Mouse (Mus musculus): Measurements from ENCODE around the gene Lgals3bp.

- no peak for TF ChIP-seq POLR2A (IDR thresholded peaks at IDR 0.05; ENCODE audit: control insufficient read depth in 1 of 2, insufficient read depth in 1 of 2, low read depth in 1 of 2, low read length in 2 of 2, poor library complexity in 1 of 2)
- no peak for TF ChIP-seq SIN3A (IDR thresholded peaks at IDR 0.05; ENCODE audit: low read length)
- no peak for TF ChIP-seq UBTF (IDR thresholded peaks at IDR 0.05; ENCODE audit: borderline replicate concordance, insufficient read depth, low read depth, low read length)
- no peak for TF ChIP-seq E2F4 (IDR thresholded peaks at IDR 0.05; ENCODE audit: borderline replicate concordance, low read depth, low read length)
- TF ChIP-seq GABPA (IDR thresholded peaks at IDR 0.05; ENCODE audit: low read depth, low read length): no peak
- no peak for TF ChIP-seq TAL1 (IDR thresholded peaks at IDR 0.05; ENCODE audit: low read length)
Measured at GRCm38 (mm10) chr11:118403951-118404899, 2.3 kb upstream of the Lgals3bp start.

Data from MEL (cell line).